Mouse (Mus musculus) E14TG2a.4 (cell line): ENCODE results near the gene Ppp6r2.

ENCODE experiments used
- CTCF ChIP-seq: conservative IDR thresholded peaks from 2 replicates; pipeline ENCODE4 v1.5.1; 2014; ENCODE audit warnings: low read length
- NANOG ChIP-seq: IDR thresholded peaks from 2 replicates; pipeline ENCODE4 v1.6.1; 2014; ENCODE audit warnings: borderline replicate concordance, low read length, mixed read lengths
- POU5F1 ChIP-seq: IDR thresholded peaks from 2 replicates; pipeline ENCODE4 v1.6.1; 2014; ENCODE audit warnings: low read length, borderline replicate concordance

DNA sequence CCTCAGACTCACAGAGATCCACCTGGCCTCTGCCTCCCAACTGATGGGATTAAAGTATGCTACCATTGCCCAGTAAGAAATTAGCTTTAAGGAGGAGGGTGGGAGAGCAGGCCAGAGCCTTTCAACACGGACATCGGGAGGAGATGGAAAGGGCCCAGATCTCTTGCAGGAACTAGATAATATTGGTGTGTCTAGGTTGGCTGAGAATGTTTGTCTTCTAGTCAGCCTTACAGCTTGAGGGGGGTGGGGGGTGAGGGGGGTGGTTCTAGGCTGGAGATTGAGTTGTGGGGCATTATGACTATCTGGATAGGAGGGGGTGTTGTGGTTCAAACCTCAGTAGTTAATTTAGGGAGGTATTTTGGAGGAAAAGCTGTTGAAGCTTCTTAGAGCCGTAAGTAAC, 2.2 kb downstream of the Ppp6r2 start:
- TF ChIP-seq CTCF (no peak), NANOG (no peak), POU5F1 (no peak)
